Mouse (Mus musculus): ENCODE measurements at regions not wholly inside any gene's neighbourhood (a gene's known extent, or its start where the extent isn't known, plus 50 kb on each side); places are given as distances from the start of the nearest gene placed in this dataset.

- DNase-seq (ENCODE audit: low spot score in 2 of 2) = no peak
Measured at GRCm38 (mm10) chr15:67467404-67468345, 967.0 kb upstream of the Lrrc6 start.

GRCm38 (mm10) chr15:67462863-67463262 lies 962.2 kb upstream of the Lrrc6 start:
- DNase-seq (ENCODE audit: low spot score in 2 of 2) = no peak

- DNase-seq (ENCODE audit: low spot score in 2 of 2) = no peak
Measured at GRCm38 (mm10) chr15:67460384-67460783, 959.7 kb upstream of the Lrrc6 start.

- peak; percentile 47 to 52 for DNase-seq (ENCODE audit: low spot score in 2 of 2)
Measured at GRCm38 (mm10) chr15:67434284-67434683, 933.6 kb upstream of the Lrrc6 start.

GRCm38 (mm10) chr15:67423922-67424321 lies 923.2 kb upstream of the Lrrc6 start:
- no peak for DNase-seq (ENCODE audit: low spot score in 2 of 2)

- DNase-seq (ENCODE audit: low spot score in 2 of 2) = no peak
Measured at GRCm38 (mm10) chr15:67422277-67422953, 921.7 kb upstream of the Lrrc6 start.

GRCm38 (mm10) chr15:67420776-67421175 lies 920.1 kb upstream of the Lrrc6 start:
- DNase-seq (ENCODE audit: low spot score in 2 of 2) = no peak

- DNase-seq (ENCODE audit: low spot score in 2 of 2) = no peak
Measured at GRCm38 (mm10) chr15:67419733-67420132, 919.0 kb upstream of the Lrrc6 start.

- DNase-seq (ENCODE audit: low spot score in 2 of 2) = no peak
Measured at GRCm38 (mm10) chr15:67417742-67418163, 917.0 kb upstream of the Lrrc6 start.

- DNase-seq (ENCODE audit: low spot score in 2 of 2) = no peak
Measured at GRCm38 (mm10) chr15:67415840-67416239, 915.1 kb upstream of the Lrrc6 start.

GRCm38 (mm10) chr15:67414371-67414930 lies 913.7 kb upstream of the Lrrc6 start:
- DNase-seq (ENCODE audit: low spot score in 2 of 2) = no peak

GRCm38 (mm10) chr15:67413581-67413980 lies 912.9 kb upstream of the Lrrc6 start:
- no peak for DNase-seq (ENCODE audit: low spot score in 2 of 2)

- DNase-seq (ENCODE audit: low spot score in 2 of 2) = no peak
Measured at GRCm38 (mm10) chr15:67412394-67412793, 911.7 kb upstream of the Lrrc6 start.

- DNase-seq (ENCODE audit: low spot score in 2 of 2) = no peak
Measured at GRCm38 (mm10) chr15:67411657-67412056, 910.9 kb upstream of the Lrrc6 start.

GRCm38 (mm10) chr15:67410012-67410411 lies 909.3 kb upstream of the Lrrc6 start:
- peak; percentile 25 to 29 for DNase-seq (ENCODE audit: low spot score in 2 of 2)

- DNase-seq (ENCODE audit: low spot score in 2 of 2) = no peak
Measured at GRCm38 (mm10) chr15:67408871-67409559, 908.3 kb upstream of the Lrrc6 start.

- no peak for DNase-seq (ENCODE audit: low spot score in 2 of 2)
Measured at GRCm38 (mm10) chr15:67407244-67407643, 906.5 kb upstream of the Lrrc6 start.

GRCm38 (mm10) chr15:67405523-67405922 lies 904.8 kb upstream of the Lrrc6 start:
- DNase-seq (ENCODE audit: low spot score in 2 of 2) = no peak

GRCm38 (mm10) chr15:67405011-67405410 lies 904.3 kb upstream of the Lrrc6 start:
- no peak for DNase-seq (ENCODE audit: low spot score in 2 of 2)

- no peak for DNase-seq (ENCODE audit: low spot score in 2 of 2)
Measured at GRCm38 (mm10) chr15:67402310-67402709, 901.6 kb upstream of the Lrrc6 start.

- DNase-seq (ENCODE audit: low spot score in 2 of 2) = no peak
Measured at GRCm38 (mm10) chr15:67397269-67397668, 896.6 kb upstream of the Lrrc6 start.

GRCm38 (mm10) chr15:67395114-67395513 lies 894.4 kb upstream of the Lrrc6 start:
- no peak for DNase-seq (ENCODE audit: low spot score in 2 of 2)
